Mouse (Mus musculus): ENCODE results near the gene Gdpd3. TPM values are rescaled to one million over a fixed set of nuclear protein-coding genes. Genes with fewer than 3 reads are reported as not detected.
A peak's percentile ranks its signal among the peaks of the same experiment; 100 is the strongest.

Gdpd3 gene
- polyA plus RNA-seq, 1 experiment from 2014 or later = 3.1 TPM

- Histone ChIP-seq H3K27ac (no peak overlapping the region), H3K27me3 (no peaks in the 10 kb centered on the region; the same call in 1 of the 2 replicates), H3K4me3 (no peak overlapping the region), H3K9ac (no peak overlapping the region), H3K9me3 (no peaks in the 10 kb centered on the region), H3K4me2 (no peak overlapping the region), H3K36me3 (no peaks in the 10 kb centered on the region), H3K4me1 (no peaks in the 10 kb centered on the region)
- WGBS = 87% methylated on average over 8 of the region's 8 CpGs
- ATAC-seq (ENCODE audit: insufficient number of reproducible peaks, insufficient read depth, low FRiP score, low TSS enrichment, low read depth) = no peak
Measured at GRCm38 (mm10) chr7:126816494-126816893, 50.4 kb downstream of the Gdpd3 start.

GRCm38 (mm10) chr7:126817595-126817994, 51.5 kb downstream of the Gdpd3 start:
- H3K4me3 ChIP-seq = no peak overlapping the region
- ATAC-seq (ENCODE audit: insufficient number of reproducible peaks, insufficient read depth, low FRiP score, low TSS enrichment, low read depth) = no peak
- H3K27me3 ChIP-seq = peaks cover 7% of the 10 kb centered on the region
- H3K36me3 ChIP-seq = no peaks in the 10 kb centered on the region
- H3K9me3 ChIP-seq = no peaks in the 10 kb centered on the region
- H3K27ac ChIP-seq = no peak overlapping the region
- H3K4me1 ChIP-seq = no peaks in the 10 kb centered on the region; the same call in 1 of the 2 replicates
- no peak overlapping the region for H3K9ac ChIP-seq
- WGBS = 84% methylated on average over 7 of the region's 7 CpGs
- H3K4me2 ChIP-seq = no peak overlapping the region

GRCm38 (mm10) chr7:126818818-126819217, 52.7 kb downstream of the Gdpd3 start:
- Histone ChIP-seq H3K9me3 (no peaks in the 10 kb centered on the region), H3K9ac (no peak overlapping the region), H3K27me3 (peaks cover 19% of the 10 kb centered on the region), H3K4me2 (no peak overlapping the region), H3K4me1 (peaks cover 5% of the 10 kb centered on the region; the same call in 1 of the 2 replicates), H3K36me3 (no peaks in the 10 kb centered on the region), H3K27ac (no peak overlapping the region), H3K4me3 (no peak overlapping the region)
- ATAC-seq (ENCODE audit: insufficient number of reproducible peaks, insufficient read depth, low FRiP score, low TSS enrichment, low read depth) = no peak
- WGBS = 57% methylated on average over 1 of the region's 1 CpGs

- ATAC-seq (ENCODE audit: insufficient number of reproducible peaks, insufficient read depth, low FRiP score, low TSS enrichment, low read depth) = no peak
- no peaks in the 10 kb centered on the region for H3K36me3 ChIP-seq
- WGBS = 22% methylated on average over 7 of the region's 7 CpGs
Measured at GRCm38 (mm10) chr7:126821835-126822511, 55.8 kb downstream of the Gdpd3 start.

GRCm38 (mm10) chr7:126822741-126823140, 56.6 kb downstream of the Gdpd3 start:
- Histone ChIP-seq H3K36me3 (no peaks in the 10 kb centered on the region), H3K4me2 (peak overlapping the region; percentile 59), H3K9ac (no peak overlapping the region), H3K9me3 (no peaks in the 10 kb centered on the region), H3K4me1 (peaks cover 5% of the 10 kb centered on the region; the same call in 1 of the 2 replicates), H3K27me3 (peaks cover 38% of the 10 kb centered on the region), H3K27ac (no peak overlapping the region), H3K4me3 (peak overlapping the region; percentile 36)
- no peak for ATAC-seq (ENCODE audit: insufficient number of reproducible peaks, insufficient read depth, low FRiP score, low TSS enrichment, low read depth)
- 10% methylated on average over 9 of the region's 9 CpGs for WGBS

More at GRCm38 (mm10) chr7:126821835-126822511, 55.8 kb downstream of the Gdpd3 start:
- Histone ChIP-seq H3K4me2 (no peak overlapping the region), H3K4me1 (peaks cover 5% of the 10 kb centered on the region; the same call in 1 of the 2 replicates), H3K27ac (no peak overlapping the region), H3K27me3 (peaks cover 35% of the 10 kb centered on the region), H3K9me3 (no peaks in the 10 kb centered on the region), H3K9ac (no peak overlapping the region), H3K4me3 (no peak overlapping the region)

GRCm38 (mm10) chr7:126823202-126823711, 57.1 kb downstream of the Gdpd3 start:
- Histone ChIP-seq H3K4me1 (peaks cover 5% of the 10 kb centered on the region; the same call in 1 of the 2 replicates), H3K27me3 (peaks cover 38% of the 10 kb centered on the region), H3K36me3 (no peaks in the 10 kb centered on the region), H3K27ac (no peak overlapping the region), H3K4me3 (peak overlapping the region; percentile 36), H3K4me2 (peak overlapping the region; percentile 59), H3K9ac (0 out of 2 replicates have a peak overlapping the region, but pooled peaks have one; percentile 52), H3K9me3 (no peaks in the 10 kb centered on the region)
- 0 out of 2 replicates have a peak, but pooled peaks have one; percentile 10 for ATAC-seq (ENCODE audit: insufficient number of reproducible peaks, insufficient read depth, low FRiP score, low TSS enrichment, low read depth)
- WGBS = 2% methylated on average over 15 of the region's 19 CpGs

GRCm38 (mm10) chr7:126823940-126824339, 57.8 kb downstream of the Gdpd3 start:
- no peak for ATAC-seq (ENCODE audit: insufficient number of reproducible peaks, insufficient read depth, low FRiP score, low TSS enrichment, low read depth)
- H3K9me3 ChIP-seq = no peaks in the 10 kb centered on the region
- peaks cover 38% of the 10 kb centered on the region for H3K27me3 ChIP-seq
- H3K27ac ChIP-seq = no peak overlapping the region
- no peaks in the 10 kb centered on the region for H3K36me3 ChIP-seq
- no peak overlapping the region for H3K4me2 ChIP-seq
- no peak overlapping the region for H3K9ac ChIP-seq
- 11% methylated on average over 10 of the region's 10 CpGs for WGBS
- no peak overlapping the region for H3K4me3 ChIP-seq
- peaks cover 5% of the 10 kb centered on the region; the same call in 1 of the 2 replicates for H3K4me1 ChIP-seq

Other genes with a start within 250 kb of the Gdpd3 start
- gene Eif3c, start 199.9 kb upstream of the Gdpd3 start, polyA plus RNA-seq (2015; fragmentation: Nextera tagmentation; extraction: Ambion mirVana) = 199 and 205 TPM in 2 replicates
- gene Apobr, start 181.4 kb upstream of the Gdpd3 start, polyA plus RNA-seq (2015; fragmentation: Nextera tagmentation; extraction: Ambion mirVana) = 0.59 and 0.65 TPM in 2 replicates
- 34.0 and 37.9 TPM in 2 replicates for gene Cln3, start 180.5 kb upstream of the Gdpd3 start, polyA plus RNA-seq (2015; fragmentation: Nextera tagmentation; extraction: Ambion mirVana)
- not detected in 2 replicates for gene Il27, start 171.4 kb upstream of the Gdpd3 start, polyA plus RNA-seq (2015; fragmentation: Nextera tagmentation; extraction: Ambion mirVana)
- gene Nupr1, start 135.5 kb upstream of the Gdpd3 start, polyA plus RNA-seq (2015; fragmentation: Nextera tagmentation; extraction: Ambion mirVana) = 5.5 and 6.1 TPM in 2 replicates
- gene Sgf29, start 117.0 kb upstream of the Gdpd3 start, polyA plus RNA-seq (2015; fragmentation: Nextera tagmentation; extraction: Ambion mirVana) = 48.9 and 62.9 TPM in 2 replicates
- 4.3 and 4.4 TPM in 2 replicates for gene Sult1a1, start 89.9 kb upstream of the Gdpd3 start, polyA plus RNA-seq (2015; fragmentation: Nextera tagmentation; extraction: Ambion mirVana)
- 105 and 139 TPM in 2 replicates for gene Bola2, start 70.9 kb upstream of the Gdpd3 start, polyA plus RNA-seq (2015; fragmentation: Nextera tagmentation; extraction: Ambion mirVana)
- gene Slx1b, start 70.5 kb upstream of the Gdpd3 start, polyA plus RNA-seq (2015; fragmentation: Nextera tagmentation; extraction: Ambion mirVana) = 14.0 and 15.0 TPM in 2 replicates
- 33.3 and 35.8 TPM in 2 replicates for gene Coro1a, start 58.5 kb upstream of the Gdpd3 start, polyA plus RNA-seq (2015; fragmentation: Nextera tagmentation; extraction: Ambion mirVana)
- gene Mapk3, start 6.7 kb upstream of the Gdpd3 start, polyA plus RNA-seq (2015; fragmentation: Nextera tagmentation; extraction: Ambion mirVana) = 56.7 and 56.9 TPM in 2 replicates
- 104 and 112 TPM in 2 replicates for gene Ypel3, start 10.6 kb downstream of the Gdpd3 start, polyA plus RNA-seq (2015; fragmentation: Nextera tagmentation; extraction: Ambion mirVana)
- gene Tbx6, start 15.1 kb downstream of the Gdpd3 start, polyA plus RNA-seq (2015; fragmentation: Nextera tagmentation; extraction: Ambion mirVana) = 0.27 and 0.59 TPM in 2 replicates
- gene Ppp4c, start 26.2 kb downstream of the Gdpd3 start, polyA plus RNA-seq (2015; fragmentation: Nextera tagmentation; extraction: Ambion mirVana) = 300 and 311 TPM in 2 replicates
- gene Fam57b, start 31.3 kb downstream of the Gdpd3 start, polyA plus RNA-seq (2015; fragmentation: Nextera tagmentation; extraction: Ambion mirVana) = 0.45 and 0.70 TPM in 2 replicates
- not detected in 2 replicates for gene 4930451I11Rik, start 65.3 kb downstream of the Gdpd3 start, polyA plus RNA-seq (2015; fragmentation: Nextera tagmentation; extraction: Ambion mirVana)
- 1.6 and 1.9 TPM in 2 replicates for gene Doc2a, start 81.1 kb downstream of the Gdpd3 start, polyA plus RNA-seq (2015; fragmentation: Nextera tagmentation; extraction: Ambion mirVana)
- 37.5 and 43.0 TPM in 2 replicates for gene Hirip3, start 95.6 kb downstream of the Gdpd3 start, polyA plus RNA-seq (2015; fragmentation: Nextera tagmentation; extraction: Ambion mirVana)
- gene Ino80e, start 96.0 kb downstream of the Gdpd3 start, polyA plus RNA-seq (2015; fragmentation: Nextera tagmentation; extraction: Ambion mirVana) = 84.1 and 108 TPM in 2 replicates
- 53.4 and 53.6 TPM in 2 replicates for gene Taok2, start 118.4 kb downstream of the Gdpd3 start, polyA plus RNA-seq (2015; fragmentation: Nextera tagmentation; extraction: Ambion mirVana)
- gene Tmem219, start 156.6 kb downstream of the Gdpd3 start, polyA plus RNA-seq (2015; fragmentation: Nextera tagmentation; extraction: Ambion mirVana) = 28.3 and 28.6 TPM in 2 replicates
- 17.8 and 19.8 TPM in 2 replicates for gene Kctd13, start 162.5 kb downstream of the Gdpd3 start, polyA plus RNA-seq (2015; fragmentation: Nextera tagmentation; extraction: Ambion mirVana)
- 0.13 and 0.25 TPM in 2 replicates for gene Asphd1, start 183.2 kb downstream of the Gdpd3 start, polyA plus RNA-seq (2015; fragmentation: Nextera tagmentation; extraction: Ambion mirVana)
- 0.76 and 0.77 TPM in 2 replicates for gene Sez6l2, start 184.2 kb downstream of the Gdpd3 start, polyA plus RNA-seq (2015; fragmentation: Nextera tagmentation; extraction: Ambion mirVana)
- 95.8 and 97.0 TPM in 2 replicates for gene Cdipt, start 209.6 kb downstream of the Gdpd3 start, polyA plus RNA-seq (2015; fragmentation: Nextera tagmentation; extraction: Ambion mirVana)
- gene Cdiptos, start 209.8 kb downstream of the Gdpd3 start, polyA plus RNA-seq (2015; fragmentation: Nextera tagmentation; extraction: Ambion mirVana) = 1.3 and 1.7 TPM in 2 replicates
- gene Mvp, start 248.3 kb downstream of the Gdpd3 start, polyA plus RNA-seq (2015; fragmentation: Nextera tagmentation; extraction: Ambion mirVana) = 5.3 and 7.1 TPM in 2 replicates

Measured in embryonic facial prominence, embryonic 13.5 days (tissue).